In the genomic region with DNA sequence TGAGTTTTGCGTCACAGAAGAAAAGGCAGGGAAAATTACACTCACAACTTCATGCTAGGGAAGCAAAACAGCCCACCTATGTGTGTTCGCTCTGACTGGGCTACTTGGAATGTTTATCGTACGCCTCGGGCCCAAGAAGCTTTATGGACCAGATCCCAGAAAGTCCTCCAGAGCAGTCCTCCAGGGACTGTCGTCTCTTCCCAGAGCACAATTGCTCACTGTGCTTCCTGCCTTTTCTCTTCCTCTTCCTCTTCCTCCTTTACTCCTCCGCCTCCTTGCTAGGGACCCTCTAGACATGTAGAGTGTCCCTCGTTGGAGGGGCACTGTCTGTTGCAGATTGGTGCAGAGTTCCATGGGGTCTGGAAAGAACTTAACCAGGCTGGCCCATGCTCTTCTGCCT, we compare ENCODE assay signal across 25 mouse cellular contexts.
DNase-seq lines count a peak whose midpoint lies in the region; ATAC-seq and TF ChIP-seq lines count a peak whose summit lies in the region.
"Had no signal": no experiment of that assay in that cellular context is flagged by ENCODE, and none has a peak within 500 bp of the region (broad histone marks: within the 10 kb centered on the region; RNA-seq: fewer than 3 reads in every experiment).

No protein-coding gene starts in this region.

- TF ChIP-seq POLR2A in bone marrow, adult 2 months (IDR thresholded peaks at IDR 0.05; ENCODE audit: borderline replicate concordance, control insufficient read depth, low read depth, low read length), result no peak
- TF ChIP-seq POLR2A in bone marrow macrophage, adult 2 months (IDR thresholded peaks at IDR 0.05; ENCODE audit: borderline replicate concordance, low read depth, low read length), result no peak

- TF ChIP-seq CTCF in bone marrow, adult 2 months (IDR thresholded peaks at IDR 0.05; ENCODE audit: control insufficient read depth, insufficient read depth, low read length), result no peak
- no peak for TF ChIP-seq CTCF in bone marrow macrophage, adult 2 months (IDR thresholded peaks at IDR 0.05; ENCODE audit: low read depth, low read length)
- TF ChIP-seq CTCF in lung, postnatal 0 days (IDR thresholded peaks at IDR 0.05), result no peak

- no peaks in the 10 kb centered on the region for H3K27me3 ChIP-seq in limb, embryonic 10.5 days (ENCODE audit: low read depth, poor library complexity, severe bottlenecking)
- H3K27me3 ChIP-seq in lung, postnatal 0 days (replicated peaks; ENCODE audit: insufficient read depth, low read length), result no peaks in the 10 kb centered on the region
- H3K27me3 ChIP-seq: forebrain, embryonic 13.5 days; heart, embryonic 13.5 days; hindbrain, embryonic 13.5 days; intestine, embryonic 15.5 days had no signal

- TF ChIP-seq EP300 in lung, postnatal 0 days (IDR thresholded peaks at IDR 0.05), result no peak

- no peak overlapping the region for H3K4me2 ChIP-seq in lung, postnatal 0 days (replicated peaks; ENCODE audit: low read depth, low read length)
- H3K4me2 ChIP-seq: forebrain, embryonic 13.5 days; heart, embryonic 13.5 days; hindbrain, embryonic 13.5 days; intestine, embryonic 15.5 days had no signal

- H3K4me3 ChIP-seq in bone marrow, adult 2 months (replicated peaks; ENCODE audit: control insufficient read depth, low read depth, low read length), result peak overlapping the region; percentile 17
- H3K4me3 ChIP-seq in bone marrow macrophage, adult 2 months (ENCODE audit: insufficient read depth, low read length), result no peak overlapping the region
- no peak overlapping the region for H3K4me3 ChIP-seq in limb, embryonic 10.5 days
- no peak overlapping the region for H3K4me3 ChIP-seq in lung, postnatal 0 days (ENCODE audit: low read depth, low read length)
- H3K4me3 ChIP-seq: forebrain, embryonic 10.5 days; forebrain, embryonic 13.5 days; heart, embryonic 13.5 days; hindbrain, embryonic 10.5 days; hindbrain, embryonic 13.5 days; intestine, embryonic 15.5 days had no signal

- peak; percentile 25 to 31 for DNase-seq in heart, adult 18-20 months
- DNase-seq in heart, postnatal 14 days, result no peak
- DNase-seq in limb, embryonic 10.5 days (ENCODE audit: low spot score), result no peak
- no peak for DNase-seq in lung, postnatal 0 days (ENCODE audit: low spot score)
- DNase-seq: adrenal gland, adult 2 months; adrenal gland, postnatal 14 days; cerebellum, adult 11-12 months; cerebellum, adult 8-10 months; cerebellum, postnatal 10 days; cerebellum, postnatal 36 days; embryo, embryonic 11 days; gastrocnemius, postnatal 25 days; heart, postnatal 36 days; kidney, adult 11 months had no signal

- no peaks in the 10 kb centered on the region for H3K9me3 ChIP-seq in limb, embryonic 10.5 days (replicated peaks)
- no peaks in the 10 kb centered on the region for H3K9me3 ChIP-seq in lung, postnatal 0 days (ENCODE audit: low read length)
- H3K9me3 ChIP-seq: heart, embryonic 13.5 days; hindbrain, embryonic 13.5 days; intestine, embryonic 15.5 days had no signal

- H3K9ac ChIP-seq in lung, postnatal 0 days (replicated peaks; ENCODE audit: low read depth), result no peak overlapping the region
- H3K9ac ChIP-seq: forebrain, embryonic 13.5 days; heart, embryonic 13.5 days; hindbrain, embryonic 13.5 days; intestine, embryonic 15.5 days had no signal

- intact Hi-C loops in heart, postnatal 14 days (cut with DNase I), result no loop called here

- H3K27ac ChIP-seq in bone marrow, adult 2 months (ENCODE audit: control insufficient read depth, insufficient read depth, low read depth, low read length, poor library complexity), result peak overlapping the region; percentile 89; the same call in 1 of the 2 replicates
- peak overlapping the region; percentile 72 for H3K27ac ChIP-seq in bone marrow macrophage, adult 2 months (ENCODE audit: insufficient read depth, low read depth, low read length)
- no peak overlapping the region for H3K27ac ChIP-seq in limb, embryonic 10.5 days
- no peak overlapping the region for H3K27ac ChIP-seq in lung, postnatal 0 days (ENCODE audit: low read length)
- H3K27ac ChIP-seq: forebrain, embryonic 10.5 days; forebrain, embryonic 13.5 days; heart, embryonic 13.5 days; hindbrain, embryonic 10.5 days; hindbrain, embryonic 13.5 days; intestine, embryonic 15.5 days had no signal

- WGBS in bone marrow, adult 2 months, result 68% methylated on average over 8 of the region's 8 CpGs
- WGBS in limb, embryonic 10.5 days, result 90% methylated on average over 8 of the region's 8 CpGs
- WGBS in lung, postnatal 0 days, result 73% methylated on average over 8 of the region's 8 CpGs

- H3K36me3 ChIP-seq in limb, embryonic 10.5 days, result no peaks in the 10 kb centered on the region
- no peaks in the 10 kb centered on the region for H3K36me3 ChIP-seq in lung, postnatal 0 days (ENCODE audit: insufficient read depth, low read length)
- H3K36me3 ChIP-seq: forebrain, embryonic 10.5 days; heart, embryonic 13.5 days; hindbrain, embryonic 10.5 days; hindbrain, embryonic 13.5 days; intestine, embryonic 15.5 days had no signal

- H3K4me1 ChIP-seq in bone marrow, adult 2 months (ENCODE audit: control insufficient read depth, insufficient read depth, low read length), result peaks cover 6% of the 10 kb centered on the region; the same call in 1 of the 2 replicates
- H3K4me1 ChIP-seq in bone marrow macrophage, adult 2 months (ENCODE audit: control insufficient read depth, insufficient read depth, low read length), result peaks cover 54% of the 10 kb centered on the region
- peaks cover 17% of the 10 kb centered on the region for H3K4me1 ChIP-seq in limb, embryonic 10.5 days
- peaks cover 5% of the 10 kb centered on the region; the same call in 1 of the 2 replicates for H3K4me1 ChIP-seq in lung, postnatal 0 days (ENCODE audit: insufficient read depth, low read depth, low read length)
- H3K4me1 ChIP-seq: forebrain, embryonic 10.5 days; forebrain, embryonic 13.5 days; hindbrain, embryonic 10.5 days; hindbrain, embryonic 13.5 days had no signal

- no peak for ATAC-seq in lung, postnatal 0 days
- ATAC-seq: CD4-positive, CD25-positive, alpha-beta regulatory T cell, adult 4 months; forebrain, embryonic 13.5 days; forebrain, embryonic 16.5 days; hindbrain, embryonic 16.5 days; intestine, embryonic 15.5 days had no signal

Comparison
In these comparisons a context has a peak if more than half of its experiments do, and no peak if none do; other contexts are left out.
1. DNase-seq: peak in heart, adult 18-20 months (2 of 2); none in heart, postnatal 14 days (0 of 2), limb, embryonic 10.5 days (single experiment) and lung, postnatal 0 days (single experiment).
2. H3K27ac ChIP-seq: peak in bone marrow, adult 2 months (single experiment) and bone marrow macrophage, adult 2 months (single experiment); none in limb, embryonic 10.5 days (single experiment) and lung, postnatal 0 days (single experiment).